Mouse (Mus musculus) MEL (cell line): Measurements from ENCODE around the gene Plekhg2. TPM values are rescaled to one million over a fixed set of nuclear protein-coding genes. Genes with fewer than 3 reads are reported as not detected.

Source experiments
- DNase-seq: peaks from one replicate; pipeline ENCODE4 v3.0.0; 2011; ENCODE audit warnings: low read depth, low spot score
- H3K27ac ChIP-seq: 2 replicates; pipeline ENCODE4 v1.5.1; 2012; ENCODE audit warnings: low read depth, mild to moderate bottlenecking, control low read depth, low read length, moderate library complexity; ENCODE audit not compliant: control insufficient read depth
- H3K27me3 ChIP-seq, 2 experiments: fragments of 150-350 bp in 1 of 2; sonication (generic) in 1 of 2; 2 replicates each; pipeline ENCODE4 v1.6.1; 2012; ENCODE audit warnings: low read length in 2 of 2, mild to moderate bottlenecking in 2 of 2, improper control_type of control experiment in 1 of 2, moderate library complexity in 1 of 2; ENCODE audit not compliant: insufficient read depth in 2 of 2, control insufficient read depth in 1 of 2
- H3K36me3 ChIP-seq, 2 experiments: 2 replicates each; pipeline ENCODE4 v1.6.1; 2012 to 2014; ENCODE audit warnings: low read length in 2 of 2, improper control_type of control experiment in 1 of 2, inconsistent platforms in 1 of 2, mild to moderate bottlenecking in 1 of 2; ENCODE audit not compliant: insufficient read depth in 2 of 2, control insufficient read depth in 1 of 2
- H3K4me1 ChIP-seq, 2 experiments: fragments of 150-350 bp in 1 of 2; sonication (generic) in 1 of 2; 2 replicates each; pipeline ENCODE4 v1.6.1; 2012; ENCODE audit warnings: low read length in 2 of 2, improper control_type of control experiment in 1 of 2, mild to moderate bottlenecking in 1 of 2; ENCODE audit not compliant: insufficient read depth in 2 of 2, control insufficient read depth in 1 of 2
- H3K4me3 ChIP-seq, 2 experiments: fragments of 150-350 bp in 1 of 2; sonication (generic) in 1 of 2; 2 replicates each; pipeline ENCODE4 v1.5.1; 2012; ENCODE audit warnings: low read depth in 2 of 2, low read length in 2 of 2, mild to moderate bottlenecking in 2 of 2, moderate library complexity in 2 of 2, control low read depth in 1 of 2, improper control_type of control experiment in 1 of 2; ENCODE audit not compliant: control insufficient read depth in 1 of 2, insufficient read depth in 1 of 2
- H3K79me2 ChIP-seq: 2 replicates; pipeline ENCODE4 v1.6.1; 2012; ENCODE audit warnings: mild to moderate bottlenecking, low read length, moderate library complexity; ENCODE audit not compliant: control insufficient read depth, poor library complexity, insufficient read depth
- H3K9ac ChIP-seq: 2 replicates; pipeline ENCODE4 v1.6.1; 2012; ENCODE audit warnings: low read depth, mild to moderate bottlenecking, control low read depth, low read length, moderate library complexity; ENCODE audit not compliant: control insufficient read depth, poor library complexity, severe bottlenecking
- H3K9me3 ChIP-seq: fragments of 150-350 bp; sonication (generic); replicated peaks from 2 replicates; pipeline ENCODE4 v1.6.1; 2012; ENCODE audit warnings: mild to moderate bottlenecking, low read length, improper control_type of control experiment, moderate library complexity; ENCODE audit not compliant: insufficient read depth
- CHD2 ChIP-seq: IDR thresholded peaks from 2 replicates; pipeline ENCODE4 v1.6.1; 2011; ENCODE audit warnings: low read length, improper control_type of control experiment
- CTCF ChIP-seq, 3 experiments: IDR thresholded peaks in 2 of 3; conservative IDR thresholded peaks in 1 of 3; 2 replicates each; pipeline ENCODE4 v1.5.1; 2011 to 2012; ENCODE audit warnings: low read length in 3 of 3, low read depth in 2 of 3, mild to moderate bottlenecking in 2 of 3, improper control_type of control experiment in 1 of 3, inconsistent platforms in 1 of 3, mixed read lengths in 1 of 3, moderate library complexity in 1 of 3; ENCODE audit not compliant: control insufficient read depth in 1 of 3, insufficient read depth in 1 of 3, poor library complexity in 1 of 3, severe bottlenecking in 1 of 3
- E2F4 ChIP-seq: IDR thresholded peaks from 2 replicates; pipeline ENCODE4 v1.6.1; 2011; ENCODE audit warnings: low read depth, low read length, improper control_type of control experiment, borderline replicate concordance
- ELF1 ChIP-seq: IDR thresholded peaks from 2 replicates; pipeline ENCODE4 v1.6.1; 2014; ENCODE audit warnings: low read depth, mild to moderate bottlenecking, inconsistent platforms, low read length, improper control_type of control experiment, moderate library complexity
- EP300 ChIP-seq, 2 experiments: IDR thresholded peaks; 2 replicates each; pipeline ENCODE4 v1.6.1; 2011; ENCODE audit warnings: improper control_type of control experiment in 2 of 2, low read length in 2 of 2, low read depth in 1 of 2, mild to moderate bottlenecking in 1 of 2
- ETS1 ChIP-seq: IDR thresholded peaks from 2 replicates; pipeline ENCODE4 v1.6.1; 2012; ENCODE audit warnings: low read depth, mild to moderate bottlenecking, inconsistent platforms, low read length, improper control_type of control experiment, moderate library complexity
- GABPA ChIP-seq: IDR thresholded peaks from 2 replicates; pipeline ENCODE4 v1.6.1; 2012; ENCODE audit warnings: low read depth, mild to moderate bottlenecking, inconsistent platforms, low read length, improper control_type of control experiment, moderate library complexity
- JUND ChIP-seq: IDR thresholded peaks from 2 replicates; pipeline ENCODE4 v1.6.1; 2011; ENCODE audit warnings: low read depth, mild to moderate bottlenecking, improper control_type of control experiment, low read length
- MAX ChIP-seq: IDR thresholded peaks from 2 replicates; pipeline ENCODE4 v1.6.1; 2011; ENCODE audit warnings: low read length, improper control_type of control experiment
- MAZ ChIP-seq: IDR thresholded peaks from 2 replicates; pipeline ENCODE4 v1.6.1; 2012; ENCODE audit warnings: low read depth, mild to moderate bottlenecking, inconsistent platforms, low read length, improper control_type of control experiment
- MEF2A ChIP-seq: IDR thresholded peaks from 2 replicates; pipeline ENCODE4 v1.6.1; 2014; ENCODE audit warnings: low read depth, mild to moderate bottlenecking, inconsistent platforms, low read length, improper control_type of control experiment; ENCODE audit not compliant: poor library complexity, insufficient replicate concordance, severe bottlenecking; ENCODE audit errors: extremely low read depth
- MXI1 ChIP-seq: IDR thresholded peaks from 2 replicates; pipeline ENCODE4 v1.6.1; 2011; ENCODE audit warnings: mild to moderate bottlenecking, low read depth, low read length, improper control_type of control experiment
- MYB ChIP-seq: IDR thresholded peaks from 2 replicates; pipeline ENCODE4 v1.6.1; 2011; ENCODE audit warnings: mild to moderate bottlenecking, low read depth, low read length, improper control_type of control experiment
- POLR2A ChIP-seq, 2 experiments: IDR thresholded peaks; 2 replicates each; pipeline ENCODE4 v1.6.1; 2011 to 2012; ENCODE audit warnings: low read length in 2 of 2, mild to moderate bottlenecking in 2 of 2, control low read depth in 1 of 2, improper control_type of control experiment in 1 of 2, low read depth in 1 of 2, moderate library complexity in 1 of 2; ENCODE audit not compliant: control insufficient read depth in 1 of 2, insufficient read depth in 1 of 2, poor library complexity in 1 of 2
- POLR2AphosphoS2 ChIP-seq: IDR thresholded peaks from 2 replicates; pipeline ENCODE4 v1.6.1; 2011; ENCODE audit warnings: low read length, improper control_type of control experiment
- POLR2AphosphoS5 ChIP-seq: IDR thresholded peaks from 2 replicates; pipeline ENCODE4 v1.6.1; 2012; ENCODE audit warnings: low read depth, borderline replicate concordance, mild to moderate bottlenecking, inconsistent platforms, low read length, moderate library complexity, mixed read lengths
- RAD21 ChIP-seq: IDR thresholded peaks from 2 replicates; pipeline ENCODE4 v1.6.1; 2011; ENCODE audit warnings: mild to moderate bottlenecking, low read depth, low read length, improper control_type of control experiment
- RCOR1 ChIP-seq: IDR thresholded peaks from 2 replicates; pipeline ENCODE4 v1.6.1; 2012; ENCODE audit warnings: low read depth, mild to moderate bottlenecking, inconsistent platforms, low read length, improper control_type of control experiment
- SMC3 ChIP-seq: IDR thresholded peaks from 2 replicates; pipeline ENCODE4 v1.6.1; 2011; ENCODE audit warnings: low read depth, low read length, improper control_type of control experiment
- TAL1 ChIP-seq: IDR thresholded peaks from 2 replicates; pipeline ENCODE4 v1.6.1; 2012; ENCODE audit warnings: mild to moderate bottlenecking, inconsistent platforms, low read length, moderate library complexity, mixed read lengths
- TBP ChIP-seq: IDR thresholded peaks from 2 replicates; pipeline ENCODE4 v1.8.0; 2011; ENCODE audit warnings: low read depth, low read length, improper control_type of control experiment
- UBTF ChIP-seq: IDR thresholded peaks from 2 replicates; pipeline ENCODE4 v1.6.1; 2012; ENCODE audit warnings: low read depth, mild to moderate bottlenecking, inconsistent platforms, low read length, improper control_type of control experiment, moderate library complexity, borderline replicate concordance; ENCODE audit not compliant: insufficient read depth
- USF1 ChIP-seq: IDR thresholded peaks from 2 replicates; pipeline ENCODE4 v1.6.1; 2014; ENCODE audit warnings: low read depth, mild to moderate bottlenecking, inconsistent platforms, low read length, improper control_type of control experiment, moderate library complexity
- ZC3H11A ChIP-seq: IDR thresholded peaks from 2 replicates; pipeline ENCODE4 v1.6.1; 2012; ENCODE audit warnings: low read depth, mild to moderate bottlenecking, inconsistent platforms, low read length, improper control_type of control experiment
- ZKSCAN1 ChIP-seq: IDR thresholded peaks from 2 replicates; pipeline ENCODE4 v1.6.1; 2012; ENCODE audit warnings: low read depth, mild to moderate bottlenecking, inconsistent platforms, low read length, improper control_type of control experiment, moderate library complexity
- polyA plus RNA-seq, 2 experiments: library from polyadenylated mRNA; stranded (reverse) in 1 of 2; unstranded in 1 of 2; fragments of >175 nt in 1 of 2; fragments of >200 nt in 1 of 2; gene quantifications; 2 replicates each; pipeline versions ENCODE4 v1.2.1 to v1.2.4; 2012; ENCODE audit warnings: low replicate concordance in 2 of 2, low read depth in 1 of 2; ENCODE audit not compliant: insufficient read length in 2 of 2, insufficient read depth in 1 of 2, missing spikeins in 1 of 2
- total RNA-seq: library from RNA; depleted of rRNA; stranded (reverse); fragments of 300-350 nt; gene quantifications from 2 replicates; pipeline ENCODE4 v1.2.3, GENCODE M21; 2012

Gene Plekhg2
- total and polyA plus RNA-seq, 3 experiments = 1.1 to 9.2 TPM; not detected in 1

- H3K9me3 ChIP-seq = no peaks in the 10 kb centered on the region
- H3K79me2 ChIP-seq = peaks cover 2% of the 10 kb centered on the region; the same call in 1 of the 2 replicates
- H3K36me3 ChIP-seq = no peaks in the 10 kb centered on the region
- no peak for TF ChIP-seq POLR2AphosphoS5
- no peak for TF ChIP-seq RAD21
- TF ChIP-seq MXI1 = no peak
- no peak for TF ChIP-seq RCOR1
- no peak for TF ChIP-seq MEF2A
- TF ChIP-seq MAZ = no peak
- no peak for TF ChIP-seq TAL1
- TF ChIP-seq CHD2 = no peak
- no peak for TF ChIP-seq ELF1
- no peak for TF ChIP-seq ZKSCAN1
- TF ChIP-seq JUND = no peak
- no peak for TF ChIP-seq MAX
- TF ChIP-seq, all 39 proteins: peak for 0
- DNase-seq = no peak
- Histone ChIP-seq H3K27ac (no peak overlapping the region), H3K4me3 (no peak overlapping the region), H3K4me1 (no peaks in the 10 kb centered on the region; a peak in 1 of 4 replicates), H3K27me3 (no peaks in the 10 kb centered on the region), H3K9ac (no peak overlapping the region)
These were observed 4.6 kb downstream of the Plekhg2 start for GRCm38 (mm10) chr7:28367663-28368275.

- no peaks in the 10 kb centered on the region for H3K79me2 ChIP-seq
- H3K9ac ChIP-seq = no peak overlapping the region
- H3K27ac ChIP-seq = no peak overlapping the region
- no peaks in the 10 kb centered on the region for H3K27me3 ChIP-seq
- H3K9me3 ChIP-seq = no peaks in the 10 kb centered on the region
- H3K36me3 ChIP-seq = no peaks in the 10 kb centered on the region
- DNase-seq = no peak
- H3K4me3 ChIP-seq = no peak overlapping the region
- TF ChIP-seq E2F4 = no peak
- no peak for TF ChIP-seq USF1
- TF ChIP-seq POLR2AphosphoS2 = no peak
- TF ChIP-seq SMC3 = no peak
- TF ChIP-seq ZC3H11A = no peak
- no peak for TF ChIP-seq RAD21
- no peak for TF ChIP-seq POLR2A (IDR thresholded peaks at IDR 0.05; ENCODE audit: control insufficient read depth in 1 of 2, insufficient read depth in 1 of 2, low read depth in 1 of 2, low read length in 2 of 2, poor library complexity in 1 of 2)
- TF ChIP-seq UBTF = no peak
- TF ChIP-seq ZKSCAN1 = no peak
- no peak for TF ChIP-seq ETS1
- no peak for TF ChIP-seq MYB
- TF ChIP-seq MEF2A = no peak
- TF ChIP-seq RCOR1 = no peak
- no peak for TF ChIP-seq MXI1
- TF ChIP-seq TBP = no peak
- TF ChIP-seq CTCF (IDR thresholded peaks at IDR 0.05 in 2 of 3, conservative IDR thresholded peaks at IDR 0.05 in 1 of 3; ENCODE audit: control insufficient read depth in 1 of 3, insufficient read depth in 1 of 3, low read depth in 2 of 3, low read length in 3 of 3, poor library complexity in 1 of 3, severe bottlenecking in 1 of 3) = no peak
- no peak for TF ChIP-seq GABPA
- no peak for TF ChIP-seq TAL1
- no peak for TF ChIP-seq EP300 (IDR thresholded peaks at IDR 0.05; ENCODE audit: low read depth in 1 of 2, low read length in 2 of 2)
- no peaks in the 10 kb centered on the region for H3K4me1 ChIP-seq
These were observed 9.8 kb downstream of the Plekhg2 start for GRCm38 (mm10) chr7:28362441-28363060.
